Mouse (Mus musculus) heart, adult 18-20 months (tissue): ENCODE results near the gene Tmc3. TPM values are rescaled to one million over a fixed set of nuclear protein-coding genes. Genes with fewer than 3 reads are reported as not detected.

Experiments
- DNase-seq, 2 experiments: peaks; one replicate each; pipeline ENCODE4 v3.0.0; 2021 to 2022; ENCODE audit warnings: mixed read lengths in 1 of 2
- long read RNA-seq, 2 experiments: library from polyadenylated mRNA; stranded (forward); transcript quantifications; one replicate each; pipeline ENCODE4 v2.0.0; 2021
- total RNA-seq, 2 experiments: library from RNA; stranded (reverse); gene quantifications; 2 replicates each; pipeline ENCODE4 v1.2.3; 2021

Gene Tmc3
- under 1 TPM; 0.10 to 0.17 TPM for total RNA-seq
- long read RNA-seq, experiment 1, result 0 reads
- long read RNA-seq, experiment 2, result 0 reads

- DNase-seq, result peak; percentile 80 to 82
Observed at GRCm38 (mm10) chr7:83584639-83585471, at the start of gene Tmc3. Gene Tmc3, plus strand, starts transcription at chr7:83584927.

DNA sequence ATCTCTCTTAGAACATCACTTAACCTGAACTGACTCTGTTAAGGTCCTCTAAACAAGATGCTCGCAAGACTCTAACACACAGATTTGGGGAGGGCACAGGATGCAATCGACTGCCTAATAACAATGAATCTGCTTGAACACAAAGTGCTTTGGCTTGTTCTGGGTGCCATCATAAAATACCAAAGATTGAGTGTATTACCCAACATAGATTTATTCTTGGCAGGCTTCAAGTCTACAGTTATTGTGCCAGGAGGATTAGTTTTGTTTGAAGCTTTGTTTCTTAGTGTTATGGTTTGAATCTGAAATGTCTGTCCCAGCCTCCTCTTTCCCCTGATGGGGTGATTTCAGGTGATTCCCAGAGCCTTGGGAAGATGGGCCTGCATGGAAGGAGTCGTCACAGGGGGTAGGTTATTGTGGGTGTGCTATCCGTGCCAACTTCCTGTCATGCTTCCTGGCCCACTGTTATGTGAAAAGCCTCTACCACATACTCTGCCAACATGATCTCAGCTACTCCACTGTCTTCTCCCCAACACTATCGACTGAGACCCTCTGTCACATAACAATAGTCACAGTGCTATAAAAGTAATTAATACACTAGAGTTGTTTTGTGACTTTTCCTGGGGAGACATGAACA is 43.1 kb upstream of the Tmc3 start:
- DNase-seq, result no peak

- no peak for DNase-seq
Observed at GRCm38 (mm10) chr7:83548686-83549352, 35.9 kb upstream of the Tmc3 start.

- no peak for DNase-seq
Observed at GRCm38 (mm10) chr7:83549353-83549774, 35.4 kb upstream of the Tmc3 start.

- DNase-seq, result peak in 1 of 2 experiments; percentile 64
Observed at GRCm38 (mm10) chr7:83549951-83550407, 34.7 kb upstream of the Tmc3 start.

DNA sequence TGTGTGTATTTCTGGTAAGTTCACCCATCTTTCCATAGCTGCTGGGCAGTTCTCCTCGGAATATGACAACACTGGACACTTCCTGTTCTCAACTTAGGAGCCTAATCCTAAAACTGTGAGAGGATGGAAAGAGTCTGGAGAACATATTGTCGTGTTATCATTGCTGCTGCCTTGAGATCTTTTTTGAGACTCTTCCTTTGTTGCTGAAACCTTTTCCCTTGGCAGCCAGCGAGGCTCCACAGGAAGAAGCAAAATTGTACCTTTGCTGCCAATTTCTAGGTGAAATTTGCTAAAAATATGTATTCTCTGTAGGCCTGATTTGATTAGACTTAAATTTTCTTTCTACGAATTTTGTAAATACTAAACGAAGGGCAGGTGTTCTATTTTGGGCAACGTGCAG is 30.2 kb upstream of the Tmc3 start:
- no peak for DNase-seq

- no peak for DNase-seq
Observed at GRCm38 (mm10) chr7:83556488-83556887, 28.2 kb upstream of the Tmc3 start.

DNA sequence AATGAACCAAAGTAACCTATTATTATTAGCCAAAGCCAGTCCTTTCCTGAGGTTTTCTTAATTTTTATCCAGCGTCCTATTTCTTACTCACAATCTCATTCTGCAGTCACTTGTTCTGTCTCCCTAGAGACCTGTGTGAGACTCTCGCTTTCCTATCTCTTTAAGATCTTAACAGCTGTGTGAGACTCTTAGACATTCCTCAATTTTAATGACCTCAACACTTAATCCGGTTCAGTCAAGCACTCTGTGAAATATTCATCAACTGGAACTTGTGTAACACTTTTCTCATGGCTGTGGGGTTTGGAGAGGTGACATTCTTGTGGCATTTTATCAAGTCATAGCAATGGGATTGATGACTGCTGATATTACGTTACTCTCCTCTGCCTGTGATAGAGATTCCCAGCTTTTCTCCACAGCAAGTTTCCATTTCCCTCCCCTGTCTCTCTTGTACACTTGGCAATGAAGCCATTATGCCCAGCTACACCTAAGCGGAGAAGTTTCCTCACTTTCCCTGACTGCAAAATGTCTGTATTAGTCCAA is 25.9 kb upstream of the Tmc3 start:
- DNase-seq, result no peak

DNA sequence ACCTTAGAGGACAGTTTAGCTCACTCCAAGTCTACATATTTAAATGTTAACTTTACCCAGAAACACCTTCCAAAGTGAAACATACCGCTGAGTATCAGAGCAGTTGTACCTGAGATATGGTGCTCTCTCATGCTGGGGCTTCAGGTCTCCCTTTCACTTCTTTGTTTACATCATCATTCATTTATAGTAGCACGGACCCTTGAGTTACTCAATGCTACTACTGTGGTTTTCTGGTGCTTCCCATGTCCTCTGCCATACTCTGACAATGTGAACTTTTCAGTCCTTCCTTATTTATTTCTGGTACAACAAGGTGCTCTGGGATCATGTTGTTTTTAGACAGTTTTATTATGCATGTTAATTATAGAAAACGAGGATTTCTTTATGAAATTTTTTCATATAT is 25.2 kb upstream of the Tmc3 start:
- DNase-seq, result no peak

DNA sequence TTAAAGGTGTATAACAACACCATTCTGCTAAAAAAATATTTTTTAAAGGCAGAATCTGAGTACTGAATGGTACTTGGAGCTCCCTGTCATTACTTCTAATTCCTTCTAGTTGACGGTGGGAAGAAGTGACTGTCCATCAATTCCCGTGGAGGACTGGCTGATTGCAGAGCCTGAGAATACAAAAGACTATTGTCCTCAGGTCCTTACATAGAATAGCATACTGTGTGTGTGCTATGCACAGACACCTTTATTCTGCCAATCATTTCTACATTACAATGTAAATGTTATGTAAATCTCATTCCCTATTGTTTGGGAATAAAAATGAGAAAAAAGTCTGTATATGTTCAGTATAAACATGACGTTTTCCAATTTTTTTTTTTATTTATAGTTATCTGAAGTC is 22.9 kb upstream of the Tmc3 start:
- no peak for DNase-seq

DNA sequence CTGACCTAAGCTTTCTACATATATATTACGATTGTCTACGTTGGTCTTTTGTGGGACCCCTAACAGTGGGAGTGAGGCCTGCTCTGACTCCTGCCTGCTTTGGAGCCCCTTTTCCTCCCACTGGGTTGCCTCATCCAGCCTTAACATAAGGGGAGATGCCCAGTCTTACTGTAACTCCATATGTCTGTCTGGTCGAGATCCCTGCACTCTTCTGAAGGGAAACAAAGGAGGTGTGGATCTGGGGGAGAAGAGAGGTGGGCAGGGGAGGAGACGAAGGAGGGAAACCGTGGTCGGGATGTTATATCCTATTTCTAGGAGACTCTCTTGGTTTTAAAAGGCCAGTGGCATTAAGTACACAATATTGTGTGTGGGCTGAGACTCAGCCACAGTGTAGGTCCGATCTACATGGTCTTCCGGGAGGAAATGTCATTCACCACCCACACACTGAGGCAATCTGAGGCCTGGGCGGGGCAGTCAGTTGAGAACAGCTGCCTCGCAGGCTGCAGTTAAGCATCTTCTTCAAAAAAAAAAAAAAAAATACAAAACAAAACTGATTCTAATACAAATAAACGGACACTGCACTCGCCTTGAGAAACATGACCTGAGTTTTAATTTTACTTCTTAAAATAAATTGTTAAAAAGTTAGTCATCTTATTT is 20.0 kb upstream of the Tmc3 start:
- peak; percentile 55 to 75 for DNase-seq

GRCm38 (mm10) chr7:83565976-83566375 is 18.8 kb upstream of the Tmc3 start:
- DNase-seq, result peak; percentile 44 to 75

- peak; percentile 61 to 75 for DNase-seq
Observed at GRCm38 (mm10) chr7:83567841-83568500, 16.8 kb upstream of the Tmc3 start.

GRCm38 (mm10) chr7:83568815-83569214 is 15.9 kb upstream of the Tmc3 start:
- no peak for DNase-seq

GRCm38 (mm10) chr7:83569436-83569835 is 15.3 kb upstream of the Tmc3 start:
- no peak for DNase-seq

DNA sequence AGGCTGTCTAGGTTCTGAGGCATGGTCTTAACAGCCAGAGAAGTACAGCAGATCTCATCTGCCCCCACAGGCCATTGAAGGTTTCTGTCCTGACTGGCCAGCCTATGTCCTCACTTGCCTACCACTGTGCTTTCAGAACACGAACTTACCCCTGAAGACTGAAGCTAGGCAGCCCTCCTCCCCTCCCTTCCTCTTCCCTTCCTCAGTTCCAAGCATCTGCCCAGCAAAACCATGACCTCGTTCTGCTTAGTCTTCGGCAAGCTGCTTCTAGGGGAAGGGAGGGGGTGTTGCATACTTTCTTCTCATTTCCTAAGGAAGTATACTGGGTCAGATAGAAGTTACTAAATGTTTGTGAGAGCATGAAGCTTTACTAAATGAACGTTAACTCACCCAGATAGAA is 13.7 kb upstream of the Tmc3 start:
- no peak for DNase-seq

- DNase-seq, result peak in 1 of 2 experiments; percentile 24
Observed at GRCm38 (mm10) chr7:83571901-83572300, 12.8 kb upstream of the Tmc3 start.

DNA sequence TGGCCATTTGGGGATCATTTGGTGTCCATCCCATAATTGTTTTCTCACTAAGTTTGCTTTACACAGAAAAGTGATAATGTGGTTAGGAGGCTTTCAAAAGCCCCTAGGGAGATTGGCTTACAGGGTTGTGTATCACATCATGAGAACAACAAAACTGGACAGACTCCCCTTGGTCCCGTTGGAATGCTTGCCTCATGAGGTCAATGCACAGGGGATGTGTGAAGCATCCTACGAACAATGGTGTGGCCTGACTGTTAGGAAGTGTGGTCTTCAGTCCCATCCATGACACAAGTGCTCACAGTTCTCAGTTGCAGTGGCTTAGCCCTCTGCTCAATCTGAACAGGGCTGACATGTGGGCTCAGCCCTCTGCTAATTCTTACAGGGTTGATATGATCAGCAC is 12.3 kb upstream of the Tmc3 start:
- no peak for DNase-seq

- peak; percentile 28 to 41 for DNase-seq
Observed at GRCm38 (mm10) chr7:83580946-83581345, 3.8 kb upstream of the Tmc3 start.

- DNase-seq, result no peak
Observed at GRCm38 (mm10) chr7:83594056-83594455, 9.3 kb downstream of the Tmc3 start.

DNA sequence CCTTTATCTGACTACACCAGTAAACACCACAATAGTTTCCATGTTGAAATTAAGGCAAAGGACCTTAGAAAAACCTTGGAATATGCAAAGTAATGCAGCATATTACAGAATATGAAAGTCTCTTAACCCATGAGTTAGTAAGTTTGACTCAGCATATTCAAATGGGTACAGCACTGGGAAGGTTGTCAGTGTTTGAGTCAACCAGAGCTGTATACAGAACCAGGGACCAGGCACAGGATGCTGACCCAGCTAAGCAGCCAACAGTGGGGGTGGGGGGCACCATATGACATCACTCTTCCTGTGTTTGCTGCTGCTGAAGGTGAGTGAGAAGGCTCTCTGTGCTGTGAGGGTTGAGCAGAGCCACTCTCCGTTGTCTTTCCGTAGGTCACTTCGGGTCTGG is 12.3 kb downstream of the Tmc3 start:
- no peak for DNase-seq
